Mouse (Mus musculus) liver, postnatal 0 days (tissue): ENCODE measurements around the gene Epha8.

Source experiments
- CTCF ChIP-seq: sonication (generic); IDR thresholded peaks from 2 replicates; pipeline ENCODE4 v1.5.1; 2016; ENCODE audit warnings: antibody characterized with exemption, low read depth
- EP300 ChIP-seq: IDR thresholded peaks from 2 replicates; pipeline ENCODE4 v1.6.1; 2016; ENCODE audit warnings: antibody characterized with exemption, low read depth, mild to moderate bottlenecking

- TF ChIP-seq CTCF (peak; percentile 71), EP300 (no peak)
These were observed 14.3 kb upstream of the Epha8 start for GRCm38 (mm10) chr4:136970939-136971338.
